Mouse (Mus musculus) activated CD4-positive, CD25-positive, alpha-beta regulatory T cell, adult 4 months (primary cell): ENCODE measurements around the gene Kera. TPM values are rescaled to one million over a fixed set of nuclear protein-coding genes. Genes with fewer than 3 reads are reported as not detected.

ENCODE experiments used
- polyA plus RNA-seq, 2 experiments: library from polyadenylated mRNA; unstranded; fragments of 100-300 nt; shearing (Covaris generic); gene quantifications; one replicate each; pipeline ENCODE4 v1.2.1; 2017

Kera gene
- polyA plus RNA-seq, 2 experiments from 2014 or later, result not detected

Other genes starting within 250 kb of the Kera start
- not detected for gene Dcn, start 127.3 kb upstream of the Kera start, polyA plus RNA-seq
- gene Lum, start 41.8 kb upstream of the Kera start, polyA plus RNA-seq, result not detected
- not detected for gene Epyc, start 37.2 kb downstream of the Kera start, polyA plus RNA-seq
- gene Ccer1, start 86.2 kb downstream of the Kera start, polyA plus RNA-seq, result under 1 TPM in 1 of 2 experiments, not detected in 1; 0.29 TPM
- gene C030005K15Rik, start 119.9 kb downstream of the Kera start, polyA plus RNA-seq, result not detected